Mouse (Mus musculus) 416B (cell line): ENCODE data around the gene 2610001J05Rik.
"Not testable (repeated sequence)": the region's sequence is repeated elsewhere in the genome, so short reads cannot be mapped to it uniquely, and the experiment has no call there.

Experiments used
- DNase-seq: peaks from one replicate; pipeline ENCODE4 v3.0.0; 2011; ENCODE audit warnings: low read depth

2610001J05Rik gene

DNA sequence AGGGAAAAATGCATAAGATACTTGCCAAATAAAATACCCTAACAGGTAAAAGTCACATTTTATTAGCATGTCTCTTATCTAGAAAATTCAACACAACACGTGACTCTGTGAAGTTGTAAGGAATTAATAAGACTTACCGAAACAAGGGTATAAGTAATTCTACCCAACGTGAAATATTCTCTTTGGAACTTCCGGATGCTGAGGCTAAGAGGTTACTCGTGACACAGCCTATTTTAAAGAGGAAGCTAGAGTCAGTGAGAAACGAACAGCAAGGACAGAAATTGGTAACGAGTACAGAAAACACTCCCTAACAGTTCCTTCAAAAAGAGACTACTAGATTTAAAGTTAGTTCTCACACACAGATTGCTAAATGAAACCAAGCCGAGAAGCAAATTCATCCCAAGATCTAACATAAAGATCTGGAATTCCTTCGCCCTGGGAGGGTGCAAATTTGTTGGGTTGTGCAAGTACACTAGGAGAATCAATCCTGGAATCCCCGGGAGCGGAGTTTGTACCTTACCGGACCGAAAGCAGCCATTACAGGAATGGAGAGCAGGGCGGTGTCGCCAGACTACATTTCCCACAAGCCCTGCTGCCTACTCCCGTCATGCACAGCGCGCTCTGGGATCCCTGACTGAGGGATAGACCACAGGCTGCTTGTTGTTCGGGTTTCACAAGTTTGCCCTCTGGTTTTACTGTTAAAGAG lies at the start of gene 2610001J05Rik:
2610001J05Rik (minus strand) TSS at position 600 of the 706 bp plus-strand sequence.
- peak; percentile 95 for DNase-seq

- DNase-seq = no peak
Measured at GRCm38 (mm10) chr6:13909762-13910537, 38.6 kb upstream of the 2610001J05Rik start.

- DNase-seq = no peak
Measured at GRCm38 (mm10) chr6:13902941-13903627, 31.8 kb upstream of the 2610001J05Rik start.

- DNase-seq = no peak
Measured at GRCm38 (mm10) chr6:13884877-13885592, 13.7 kb upstream of the 2610001J05Rik start.

DNA sequence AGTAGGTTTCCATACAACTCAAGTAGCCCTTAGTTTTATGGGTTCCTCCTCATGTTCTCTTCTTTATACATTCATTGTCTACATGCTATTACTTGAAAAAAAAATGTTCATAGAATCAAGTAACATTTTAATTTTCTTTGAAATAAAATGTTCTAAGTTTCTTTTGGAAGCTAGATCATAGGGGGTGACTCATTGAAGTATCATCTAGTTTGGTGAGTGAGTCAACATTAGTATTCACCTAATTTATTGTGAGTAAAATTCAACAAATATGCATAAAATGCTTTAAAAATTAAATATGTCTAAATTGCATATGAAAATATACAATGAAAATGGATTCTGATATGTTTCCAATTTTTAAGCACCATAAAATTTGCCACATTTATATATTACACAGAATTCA lies 11.6 kb upstream of the 2610001J05Rik start:
- DNase-seq = no peak

GRCm38 (mm10) chr6:13873959-13874358 lies 2.6 kb upstream of the 2610001J05Rik start:
- DNase-seq = peak; percentile 60

DNA sequence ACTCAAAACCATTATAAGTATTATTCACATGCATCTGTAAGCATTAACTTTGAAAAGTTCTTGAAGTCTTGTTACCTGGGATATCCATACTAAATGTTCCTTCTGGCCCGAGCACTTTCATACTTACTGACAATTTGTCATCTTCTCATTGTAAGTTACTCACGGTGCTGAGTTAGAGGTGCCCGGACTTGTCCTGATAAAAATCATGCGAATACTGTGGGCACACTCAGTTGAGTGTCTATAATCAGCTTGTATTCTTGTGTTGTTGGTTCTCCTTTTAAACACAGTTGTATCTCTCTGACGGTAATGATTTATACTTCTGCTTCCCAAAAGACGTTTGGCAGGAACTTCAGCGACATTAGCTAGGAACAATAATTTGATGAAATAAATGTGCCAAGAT lies 758 bp upstream of the 2610001J05Rik start:
- DNase-seq = peak; percentile 43

- DNase-seq = no peak
Measured at GRCm38 (mm10) chr6:13871625-13871958, 274 bp upstream of the 2610001J05Rik start.

DNA sequence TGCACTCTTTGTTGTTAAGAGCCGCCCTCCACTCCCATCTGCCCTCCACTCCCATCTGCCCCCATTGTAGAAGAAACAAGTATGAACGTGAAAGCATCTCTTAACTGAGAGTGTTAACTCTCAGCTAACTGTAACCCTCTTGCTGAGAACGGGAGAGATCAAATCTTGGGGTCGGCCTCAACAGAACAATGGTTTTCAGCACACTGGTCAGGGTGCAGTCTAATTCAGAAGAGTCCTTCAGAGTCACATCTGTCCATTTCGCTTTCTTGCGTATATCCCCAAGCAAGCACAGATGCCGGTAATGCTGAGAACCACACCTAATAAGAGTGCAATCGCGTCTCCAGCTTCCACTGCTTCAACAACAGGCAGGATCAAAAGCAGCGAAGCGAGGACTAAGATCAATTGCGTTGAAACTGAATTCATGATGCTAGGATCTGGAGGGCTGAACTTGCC lies 1.0 kb downstream of the 2610001J05Rik start:
- no peak for DNase-seq

DNA sequence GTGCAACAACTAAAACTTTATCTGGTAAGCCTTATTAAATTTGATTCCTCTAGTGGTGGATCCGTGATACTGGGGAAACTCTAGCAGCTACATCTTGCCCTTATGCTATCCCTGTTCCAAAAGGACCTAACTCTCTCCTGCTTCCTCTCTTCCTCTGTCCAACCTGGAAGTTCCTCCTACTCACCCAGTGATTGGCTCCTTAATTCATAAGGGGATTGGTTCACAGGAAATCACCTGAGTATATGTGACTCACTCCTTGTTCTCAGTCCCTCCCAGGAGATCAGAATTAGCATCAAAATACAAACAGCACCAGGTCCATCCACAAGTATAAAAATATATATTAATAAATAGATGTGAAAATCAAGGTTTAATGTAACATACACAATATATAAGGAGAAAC lies 10.7 kb downstream of the 2610001J05Rik start:
- DNase-seq = no peak

GRCm38 (mm10) chr6:13859877-13860585 lies 11.3 kb downstream of the 2610001J05Rik start:
- peak; percentile 24 for DNase-seq

GRCm38 (mm10) chr6:13854230-13854629 lies 17.1 kb downstream of the 2610001J05Rik start:
- DNase-seq = no peak

GRCm38 (mm10) chr6:13853244-13853643 lies 18.1 kb downstream of the 2610001J05Rik start:
- no peak for DNase-seq

GRCm38 (mm10) chr6:13846031-13846430 lies 25.3 kb downstream of the 2610001J05Rik start:
- DNase-seq = not testable (repeated sequence)

- no peak for DNase-seq
Measured at GRCm38 (mm10) chr6:13839345-13840054, 31.8 kb downstream of the 2610001J05Rik start, which contains the start of gene Gpr85. TSS of gene Gpr85 (minus strand) at chr6:13839942.

DNA sequence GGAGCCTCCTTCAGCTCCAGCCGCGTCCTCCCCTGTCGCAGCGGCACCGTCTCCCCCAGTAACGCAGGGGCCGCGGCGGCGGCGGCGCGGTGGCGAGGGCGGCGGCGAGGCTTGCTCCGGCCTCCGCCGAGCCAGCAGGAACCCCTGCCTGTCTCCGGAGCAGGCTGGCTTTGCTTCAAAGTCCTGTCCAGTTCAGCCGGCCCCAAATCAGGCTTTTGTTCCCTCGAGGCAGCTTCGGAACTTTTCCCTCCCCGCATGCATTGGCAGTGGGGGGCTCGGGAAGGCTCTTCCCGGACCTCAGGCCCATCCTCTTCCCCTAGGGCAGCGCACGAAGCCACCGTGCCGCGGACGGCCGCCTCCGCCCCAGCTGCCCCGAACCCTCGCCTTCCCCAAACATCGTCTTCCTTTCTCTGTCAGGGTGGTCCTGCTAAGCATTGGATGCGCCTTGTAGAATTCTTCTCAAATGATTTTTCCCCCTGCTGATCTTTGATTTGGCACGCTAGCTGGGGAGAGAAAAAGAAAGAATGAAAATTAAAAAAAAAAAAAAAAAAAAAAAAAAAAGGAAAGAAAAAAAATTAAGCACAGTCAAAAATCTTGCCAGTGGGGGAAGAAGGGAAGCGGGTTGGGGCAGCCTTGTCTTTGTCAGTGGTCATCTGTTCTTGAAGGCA lies 32.5 kb downstream of the 2610001J05Rik start:
- no peak for DNase-seq

- no peak for DNase-seq
Measured at GRCm38 (mm10) chr6:13837916-13838676, 33.2 kb downstream of the 2610001J05Rik start.

- no peak for DNase-seq
Measured at GRCm38 (mm10) chr6:13836967-13837570, 34.2 kb downstream of the 2610001J05Rik start.
